Mouse (Mus musculus): ENCODE measurements around the gene Naa35.

Naa35 gene

GRCm38 (mm10) chr13:59584947-59585647 lies at the start of gene Naa35, which contains the start of gene Agtpbp1:
Gene Naa35, plus strand, starts transcription at chr13:59585259.
Gene Agtpbp1, minus strand, starts transcription at chr13:59585227.
- DNase-seq (ENCODE audit: inconsistent ontology term) = peak; percentile 100

DNA sequence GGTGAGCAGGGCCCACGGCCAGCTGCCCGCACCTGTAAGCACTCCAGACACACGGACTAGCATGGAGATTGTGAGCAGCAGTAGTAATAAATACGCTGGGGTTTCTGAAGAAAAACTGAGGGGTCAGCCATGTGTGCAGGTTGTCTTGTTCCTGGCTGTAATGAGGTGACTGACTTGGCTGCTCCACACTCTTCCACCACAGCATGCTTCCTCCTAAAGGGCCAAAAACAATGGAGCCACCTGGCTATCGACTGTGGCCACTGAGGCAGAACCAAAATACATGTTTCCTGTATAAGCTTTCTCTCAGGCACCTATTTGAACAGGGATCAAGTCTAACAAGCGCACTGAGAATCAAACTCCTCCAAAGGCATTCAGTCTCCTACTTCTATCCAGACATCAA lies 49.3 kb upstream of the Naa35 start:
- DNase-seq (ENCODE audit: inconsistent ontology term) = no peak

DNA sequence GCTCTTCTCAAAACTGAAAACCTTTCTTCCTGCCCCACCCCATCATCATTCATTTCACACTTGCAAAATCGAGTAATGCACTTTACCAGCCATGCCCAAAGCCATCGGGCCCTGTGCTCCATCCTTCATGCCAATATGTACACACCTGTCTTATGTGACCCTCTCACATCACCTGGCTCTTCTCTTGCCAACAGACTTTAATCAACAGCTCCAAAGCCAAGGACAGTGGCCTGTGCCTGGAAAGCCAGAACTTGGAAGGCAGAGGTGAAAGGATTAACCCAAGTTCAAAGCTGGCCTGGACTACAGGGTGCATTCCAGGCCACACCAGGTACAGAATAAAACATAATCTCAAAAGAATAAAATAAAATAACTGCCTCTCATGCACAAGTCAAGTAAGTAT lies 48.4 kb upstream of the Naa35 start:
- DNase-seq (ENCODE audit: inconsistent ontology term) = no peak

DNA sequence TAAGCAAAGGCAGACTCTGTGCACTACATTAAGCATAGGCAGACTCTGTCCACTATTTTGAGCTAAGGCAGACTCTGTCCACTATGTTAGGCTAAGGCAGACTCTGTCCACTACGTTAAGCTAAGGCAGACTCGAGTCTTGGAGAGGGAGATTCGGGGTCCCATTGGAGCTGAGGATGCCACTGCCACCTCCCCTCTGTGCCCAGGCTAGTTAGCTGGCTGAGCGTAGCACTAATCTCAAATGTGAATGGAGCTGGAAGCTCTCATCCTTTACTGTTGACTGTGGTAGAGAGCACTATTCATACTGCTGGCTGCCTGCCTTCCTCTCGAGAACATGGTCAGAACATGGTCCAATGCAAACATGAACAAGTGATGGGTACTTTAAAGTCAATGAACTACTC lies 46.4 kb upstream of the Naa35 start:
- DNase-seq (ENCODE audit: inconsistent ontology term) = no peak

DNA sequence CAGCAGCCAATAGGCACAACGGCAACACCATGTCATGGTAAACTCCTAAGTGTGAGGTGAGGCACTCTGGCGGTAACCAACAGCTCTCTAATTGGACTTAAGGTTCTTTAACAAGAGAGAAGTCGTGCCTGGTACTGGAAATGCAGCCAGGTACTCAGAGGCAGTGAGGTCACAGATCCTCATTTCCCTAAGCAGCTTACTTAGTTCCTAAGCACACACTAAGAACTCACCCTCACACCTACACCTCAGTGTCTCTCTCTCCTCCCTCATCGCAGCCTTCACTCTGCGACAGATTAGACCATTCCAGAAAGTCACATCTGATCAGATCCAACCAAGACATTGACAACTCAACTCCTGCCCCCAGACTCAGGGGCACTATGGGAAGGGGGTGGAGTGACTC lies 45.0 kb upstream of the Naa35 start:
- DNase-seq (ENCODE audit: inconsistent ontology term) = no peak

- DNase-seq (ENCODE audit: inconsistent ontology term) = no peak
These were observed 42.6 kb upstream of the Naa35 start for GRCm38 (mm10) chr13:59542411-59542810.

GRCm38 (mm10) chr13:59547091-59547490 lies 38.0 kb upstream of the Naa35 start:
- DNase-seq (ENCODE audit: inconsistent ontology term) = no peak

- no peak for DNase-seq (ENCODE audit: inconsistent ontology term)
These were observed 37.3 kb upstream of the Naa35 start for GRCm38 (mm10) chr13:59547716-59548115.

DNA sequence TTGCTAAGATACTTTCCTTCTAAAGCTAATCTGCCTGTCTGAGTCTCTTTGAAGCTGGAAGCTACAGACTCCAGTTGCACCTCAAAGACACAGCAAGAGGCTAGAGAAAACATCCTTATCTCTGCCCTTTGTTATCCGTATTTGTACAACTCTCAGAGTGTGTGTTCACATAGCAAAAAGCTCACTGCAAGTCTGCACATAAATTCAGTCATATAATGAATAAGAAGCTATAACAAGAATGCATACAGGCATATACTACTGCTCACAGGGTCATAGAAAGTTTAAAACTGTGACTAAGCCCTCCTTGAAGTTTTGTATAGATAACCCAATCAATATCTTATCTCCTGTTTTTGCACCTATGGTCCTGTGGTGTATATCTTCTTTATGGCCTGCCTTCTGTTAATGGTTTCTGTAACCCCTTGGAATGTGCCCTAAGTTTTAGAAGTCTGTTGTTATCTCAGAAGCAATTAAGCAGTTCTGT lies 35.7 kb upstream of the Naa35 start:
- no peak for DNase-seq (ENCODE audit: inconsistent ontology term)

DNA sequence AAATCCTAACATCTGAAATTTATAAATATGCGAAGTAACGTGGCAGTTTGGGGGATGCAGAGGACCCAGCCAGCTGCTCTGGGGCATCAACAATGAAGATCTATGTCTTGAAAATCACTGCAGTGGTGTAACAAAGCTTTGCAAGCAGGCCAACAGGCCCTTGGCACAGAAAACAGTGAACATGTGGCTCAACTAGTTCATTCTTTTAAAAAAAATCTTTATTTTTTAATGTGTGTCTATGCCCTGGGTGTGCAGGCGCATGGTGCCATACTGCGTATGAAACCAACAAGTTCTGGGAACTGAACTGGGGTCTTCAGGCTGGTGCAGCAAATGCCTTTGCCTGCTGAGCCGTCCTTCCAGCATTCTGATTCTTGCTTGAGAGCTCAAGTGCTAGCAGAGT lies 32.8 kb upstream of the Naa35 start:
- no peak for DNase-seq (ENCODE audit: inconsistent ontology term)

- DNase-seq (ENCODE audit: inconsistent ontology term) = no peak
These were observed 32.3 kb upstream of the Naa35 start for GRCm38 (mm10) chr13:59552751-59553150.

GRCm38 (mm10) chr13:59554772-59555505 lies 30.1 kb upstream of the Naa35 start:
- no peak for DNase-seq (ENCODE audit: inconsistent ontology term)

- no peak for DNase-seq (ENCODE audit: inconsistent ontology term)
These were observed 29.4 kb upstream of the Naa35 start for GRCm38 (mm10) chr13:59555613-59556192.

DNA sequence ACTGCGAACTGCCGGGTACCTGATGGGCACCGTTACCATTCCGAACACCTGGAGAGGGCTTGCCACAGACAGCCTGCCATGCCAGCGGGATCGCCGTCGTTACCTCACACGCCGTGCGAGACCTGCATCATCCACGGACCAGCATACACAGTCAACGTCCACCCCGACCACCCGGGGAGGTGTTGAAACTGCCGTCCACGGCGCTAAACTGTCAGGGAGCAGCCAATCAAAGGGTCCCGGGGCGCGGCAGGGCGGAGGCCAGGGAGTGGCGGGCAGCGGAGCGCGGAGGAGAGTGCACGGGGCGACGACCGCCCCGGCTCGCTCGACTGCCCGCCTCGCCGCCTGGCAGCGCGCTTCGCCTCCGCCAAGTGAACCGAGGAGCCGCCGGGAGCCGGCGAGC lies 28.4 kb upstream of the Naa35 start:
- DNase-seq (ENCODE audit: inconsistent ontology term) = peak; percentile 81

DNA sequence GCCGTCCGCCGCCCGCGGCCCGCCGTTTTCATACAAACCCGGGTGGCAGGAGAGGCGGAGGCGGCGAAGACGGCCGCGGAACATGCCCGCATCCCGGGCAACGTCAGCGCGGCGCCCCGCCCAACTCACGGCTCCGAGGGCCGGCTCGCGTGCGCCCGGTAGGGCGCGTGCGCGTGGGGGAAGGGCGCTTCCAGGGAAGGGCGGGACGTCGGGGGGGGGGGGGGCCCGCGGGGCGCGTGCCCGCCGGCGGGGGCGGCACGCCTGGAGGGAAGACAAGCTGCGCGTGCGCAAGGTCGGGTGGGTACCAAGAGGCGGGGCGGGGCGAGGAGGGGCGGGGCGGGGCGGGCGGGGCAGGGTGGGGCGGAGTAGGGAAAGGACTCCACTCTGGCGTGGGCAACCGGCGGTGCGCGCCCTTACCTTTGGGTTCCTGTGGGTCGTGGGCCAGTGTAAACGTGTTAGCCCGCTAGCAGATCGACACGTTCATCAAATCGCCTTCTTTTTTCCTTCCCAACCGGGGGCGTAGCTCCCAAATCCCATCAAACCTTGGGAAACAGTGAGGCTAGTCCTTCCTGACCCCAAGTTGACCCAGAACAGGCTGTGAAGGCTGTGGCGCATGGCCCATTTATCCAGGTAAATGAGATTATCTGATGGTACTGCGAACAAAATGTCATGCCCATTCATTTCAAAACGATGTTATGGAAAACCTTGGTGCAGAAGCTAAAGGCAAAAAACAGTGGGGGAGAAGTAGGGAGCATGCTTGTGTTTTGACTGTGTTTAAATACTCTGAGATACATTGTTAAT lies 27.7 kb upstream of the Naa35 start:
- peak; percentile 91 for DNase-seq (ENCODE audit: inconsistent ontology term)

DNA sequence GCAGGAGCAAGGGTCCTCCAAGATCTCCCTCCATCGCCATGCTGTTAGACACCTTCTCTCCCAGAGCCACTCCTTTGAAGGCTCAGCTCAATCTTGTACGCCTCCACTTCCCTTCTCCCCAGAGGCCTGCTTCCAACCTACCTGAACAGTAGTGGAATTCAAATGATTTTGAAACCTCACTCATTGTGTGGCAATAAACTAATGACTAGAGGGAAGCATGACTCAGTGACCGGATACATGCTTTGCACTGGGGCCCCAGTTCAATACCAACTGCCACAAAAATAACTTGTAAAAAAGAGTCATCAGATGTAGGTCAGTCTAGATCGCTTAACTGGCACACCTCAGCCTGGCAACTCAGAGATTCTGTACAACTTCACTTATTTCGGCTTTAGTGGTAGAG lies 26.3 kb upstream of the Naa35 start:
- DNase-seq (ENCODE audit: inconsistent ontology term) = no peak

GRCm38 (mm10) chr13:59562471-59562870 lies 22.6 kb upstream of the Naa35 start:
- no peak for DNase-seq (ENCODE audit: inconsistent ontology term)

GRCm38 (mm10) chr13:59564505-59564904 lies 20.6 kb upstream of the Naa35 start:
- DNase-seq (ENCODE audit: inconsistent ontology term) = no peak

GRCm38 (mm10) chr13:59564923-59565322 lies 20.1 kb upstream of the Naa35 start:
- no peak for DNase-seq (ENCODE audit: inconsistent ontology term)

GRCm38 (mm10) chr13:59565945-59566520 lies 19.0 kb upstream of the Naa35 start:
- DNase-seq (ENCODE audit: inconsistent ontology term) = no peak

GRCm38 (mm10) chr13:59571107-59571506 lies 14.0 kb upstream of the Naa35 start:
- no peak for DNase-seq (ENCODE audit: inconsistent ontology term)

GRCm38 (mm10) chr13:59572549-59572948 lies 12.5 kb upstream of the Naa35 start:
- no peak for DNase-seq (ENCODE audit: inconsistent ontology term)

Measured in Muller cell, postnatal 12 days (primary cell).